In the genomic region with DNA sequence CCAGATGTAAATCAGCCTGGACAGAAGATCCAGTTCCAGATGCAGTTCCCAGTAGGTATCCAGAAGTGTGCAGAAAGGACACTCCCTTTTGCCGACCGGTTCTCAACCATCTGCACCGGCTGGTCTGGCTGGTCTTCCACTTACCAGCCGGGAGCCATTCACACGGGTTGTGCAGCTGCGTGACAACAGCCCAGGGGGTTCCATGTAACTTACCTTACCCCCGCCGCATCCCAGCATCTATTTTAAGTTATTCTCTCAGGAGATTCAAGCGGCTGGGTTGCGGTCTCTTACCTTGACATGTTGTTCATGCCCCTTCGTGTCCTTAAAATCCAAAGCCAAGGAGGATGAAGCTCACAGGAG, we compare ENCODE assay signal across 8 mouse cellular contexts. TPM values are rescaled to one million over a fixed set of nuclear protein-coding genes. Genes with fewer than 3 reads are reported as not detected.
DNase-seq lines count a peak whose midpoint lies in the region; ATAC-seq and TF ChIP-seq lines count a peak whose summit lies in the region.

No protein-coding gene starts in this region.

- H3K4me1 ChIP-seq in lung, embryonic 16.5 days (replicated peaks; ENCODE audit: control insufficient read depth, insufficient read depth, low read length) = peaks cover 4% of the 10 kb centered on the region; the same call in 1 of the 2 replicates
- H3K4me1 ChIP-seq in lung, adult 2 months (ENCODE audit: control insufficient read depth, insufficient read depth, low read length) = no peaks in the 10 kb centered on the region
- peaks cover 17% of the 10 kb centered on the region for H3K4me1 ChIP-seq in forebrain, embryonic 16.5 days (replicated peaks; ENCODE audit: control insufficient read depth, insufficient read depth, low read length)
- peaks cover 10% of the 10 kb centered on the region; the same call in 1 of the 2 replicates for H3K4me1 ChIP-seq in neural tube, embryonic 15.5 days

- no peak for TF ChIP-seq POLR2A in lung, adult 2 months (IDR thresholded peaks at IDR 0.05; ENCODE audit: borderline replicate concordance, extremely low read depth, low read depth, low read length)

- DNase-seq in lung, adult 2 months = no peak
- peak; percentile 45 for DNase-seq in left cerebral cortex, postnatal 36 days (ENCODE audit: low spot score in 2 of 2)
- DNase-seq in urinary bladder, postnatal 25 days (ENCODE audit: low spot score) = no peak
- no peak for DNase-seq in cerebellum, adult 11 months
- no peak for DNase-seq in urinary bladder, adult 18-20 months (ENCODE audit: low spot score in 2 of 2)

- H3K27ac ChIP-seq in lung, embryonic 16.5 days (ENCODE audit: low read length) = no peak overlapping the region
- H3K27ac ChIP-seq in forebrain, embryonic 16.5 days (ENCODE audit: low read length) = peak overlapping the region; percentile 41; the same call in 1 of the 2 replicates
- H3K27ac ChIP-seq in neural tube, embryonic 15.5 days (replicated peaks) = peak overlapping the region; percentile 74

- H3K9me3 ChIP-seq in lung, embryonic 16.5 days (ENCODE audit: control insufficient read depth, low read length) = no peaks in the 10 kb centered on the region
- H3K9me3 ChIP-seq in forebrain, embryonic 16.5 days (ENCODE audit: control insufficient read depth, low read length) = no peaks in the 10 kb centered on the region
- no peaks in the 10 kb centered on the region for H3K9me3 ChIP-seq in neural tube, embryonic 15.5 days (replicated peaks)

- peak overlapping the region; percentile 61 for H3K4me2 ChIP-seq in lung, embryonic 16.5 days (ENCODE audit: low read depth, low read length)
- peak overlapping the region; percentile 72 for H3K4me2 ChIP-seq in forebrain, embryonic 16.5 days (ENCODE audit: low read length)
- peak overlapping the region; percentile 64 for H3K4me2 ChIP-seq in neural tube, embryonic 15.5 days

- peak; percentile 31; the same call in 1 of the 2 replicates for ATAC-seq in lung, embryonic 16.5 days (ENCODE audit: low read depth)
- peak; percentile 54 for ATAC-seq in forebrain, embryonic 16.5 days
- ATAC-seq in neural tube, embryonic 15.5 days (ENCODE audit: low FRiP score) = peak; percentile 64

- H3K4me3 ChIP-seq in lung, embryonic 16.5 days (ENCODE audit: low read length) = peak overlapping the region; percentile 51
- no peak overlapping the region for H3K4me3 ChIP-seq in lung, adult 2 months (replicated peaks; ENCODE audit: extremely low read depth, low read depth, low read length)
- peak overlapping the region; percentile 64 for H3K4me3 ChIP-seq in forebrain, embryonic 16.5 days (replicated peaks; ENCODE audit: low read length)
- peak overlapping the region; percentile 60 for H3K4me3 ChIP-seq in neural tube, embryonic 15.5 days (replicated peaks)

- no peaks in the 10 kb centered on the region for H3K36me3 ChIP-seq in lung, embryonic 16.5 days (ENCODE audit: control insufficient read depth, insufficient read depth, low read length)
- H3K36me3 ChIP-seq in forebrain, embryonic 16.5 days (ENCODE audit: control insufficient read depth, insufficient read depth) = no peaks in the 10 kb centered on the region
- no peaks in the 10 kb centered on the region for H3K36me3 ChIP-seq in neural tube, embryonic 15.5 days

- H3K9ac ChIP-seq in lung, embryonic 16.5 days (ENCODE audit: low read length) = no peak overlapping the region
- peak overlapping the region; percentile 63 for H3K9ac ChIP-seq in forebrain, embryonic 16.5 days (replicated peaks; ENCODE audit: low read depth, low read length)
- peak overlapping the region; percentile 67 for H3K9ac ChIP-seq in neural tube, embryonic 15.5 days (replicated peaks)

- intact Hi-C loops in left cerebral cortex, postnatal 36 days (cut with DNase I) = loop anchor here (10.0 kb wide), 1 partner anchor 1576 kb away; no protein-coding TSS in a partner anchor

- no peak for TF ChIP-seq CTCF in lung, adult 2 months (IDR thresholded peaks at IDR 0.05; ENCODE audit: insufficient read depth, low read length)

- WGBS in lung, embryonic 16.5 days = 3% methylated on average over 11 of the region's 11 CpGs
- 2% methylated on average over 11 of the region's 11 CpGs for WGBS in lung, adult 2 months
- under 1% methylated on average over 11 of the region's 11 CpGs for WGBS in forebrain, embryonic 16.5 days
- under 1% methylated on average over 11 of the region's 11 CpGs for WGBS in neural tube, embryonic 15.5 days

- peaks cover 42% of the 10 kb centered on the region for H3K27me3 ChIP-seq in lung, embryonic 16.5 days (ENCODE audit: control insufficient read depth, insufficient read depth, low read depth, low read length)
- H3K27me3 ChIP-seq in forebrain, embryonic 16.5 days (replicated peaks; ENCODE audit: control insufficient read depth, insufficient read depth, low read length) = peaks cover 18% of the 10 kb centered on the region
- H3K27me3 ChIP-seq in neural tube, embryonic 15.5 days (replicated peaks) = peaks cover 7% of the 10 kb centered on the region; the same call in 1 of the 2 replicates

RNA-seq across cellular contexts. Expression of a gene that starts 0.8 kb away (rescaled TPM):
- polyA plus RNA-seq in lung, embryonic 16.5 days (2015; fragmentation: Nextera tagmentation; extraction: Ambion mirVana) = 0.34 and 0.44 TPM in 2 replicates
- polyA plus RNA-seq in lung, adult 2 months (2012; rRNA removed) = not detected in 2 replicates
- 25.5 and 43.2 TPM in 2 replicates for polyA plus RNA-seq in forebrain, embryonic 16.5 days (2015; fragmentation: Nextera tagmentation; extraction: Ambion mirVana)
- 10 to 100 TPM; 64.3 to 89.5 TPM for total RNA-seq in left cerebral cortex, postnatal 36 days (2021)
- polyA plus RNA-seq in neural tube, embryonic 15.5 days (2015; fragmentation: Nextera tagmentation; extraction: Ambion mirVana) = 74.7 and 89.8 TPM in 2 replicates

Comparison
In these comparisons a context has a peak if more than half of its experiments do, and no peak if none do; other contexts are left out.
1. DNase-seq: peak in left cerebral cortex, postnatal 36 days (2 of 2); none in lung, adult 2 months (single experiment), urinary bladder, postnatal 25 days (single experiment), cerebellum, adult 11 months (single experiment) and urinary bladder, adult 18-20 months (0 of 2).
2. RNA of a gene that starts 0.8 kb away (polyA plus RNA-seq): 74.7 to 89.8 TPM in neural tube, embryonic 15.5 days and 25.5 to 43.2 TPM in forebrain, embryonic 16.5 days; 0.34 to 0.44 TPM in lung, embryonic 16.5 days and not detected in lung, adult 2 months; every median in the first group is over 10 times any median in the second.
3. Peak in every context shown above with its lines, with median percentiles within 50 percentile points of each other: ATAC-seq and H3K4me2 ChIP-seq.